Mouse (Mus musculus): ENCODE data around the gene Rab6b. TPM values are rescaled to one million over a fixed set of nuclear protein-coding genes. Genes with fewer than 3 reads are reported as not detected.
A peak's percentile ranks its signal among the peaks of the same experiment; 100 is the strongest.

The Rab6b gene
- total and polyA plus RNA-seq, 2 experiments from 2014 or later = 155 to 210 TPM

GRCm38 (mm10) chr9:103118651-103119275, 7.2 kb downstream of the Rab6b start:
- no peak overlapping the region for H3K4me2 ChIP-seq (ENCODE audit: low read depth, low read length)
- no peaks in the 10 kb centered on the region for H3K9me3 ChIP-seq (ENCODE audit: low read length)
- no peaks in the 10 kb centered on the region for H3K36me3 ChIP-seq (ENCODE audit: insufficient read depth, low read length)
- WGBS = 62% methylated on average over 5 of the region's 5 CpGs
- no peak overlapping the region for H3K4me3 ChIP-seq (ENCODE audit: low read length)
- TF ChIP-seq CTCF (IDR thresholded peaks at IDR 0.05; ENCODE audit: low read depth) = no peak
- DNase-seq (ENCODE audit: low spot score) = no peak
- ATAC-seq = no peak
- H3K27me3 ChIP-seq (ENCODE audit: insufficient read depth, low read length) = no peaks in the 10 kb centered on the region
- H3K4me1 ChIP-seq (ENCODE audit: insufficient read depth, low read length) = peaks cover 20% of the 10 kb centered on the region
- H3K27ac ChIP-seq = peak overlapping the region; percentile 62; the same call in 1 of the 2 replicates
- no peak overlapping the region for H3K9ac ChIP-seq (replicated peaks; ENCODE audit: low read length)

GRCm38 (mm10) chr9:103119781-103120180, 8.2 kb downstream of the Rab6b start:
- no peaks in the 10 kb centered on the region for H3K9me3 ChIP-seq (ENCODE audit: low read length)
- peaks cover 11% of the 10 kb centered on the region for H3K4me1 ChIP-seq (ENCODE audit: insufficient read depth, low read length)
- H3K9ac ChIP-seq (replicated peaks; ENCODE audit: low read length) = no peak overlapping the region
- H3K36me3 ChIP-seq (ENCODE audit: insufficient read depth, low read length) = no peaks in the 10 kb centered on the region
- no peak for TF ChIP-seq CTCF (IDR thresholded peaks at IDR 0.05; ENCODE audit: low read depth)
- peak overlapping the region; percentile 62; the same call in 1 of the 2 replicates for H3K27ac ChIP-seq
- H3K27me3 ChIP-seq (ENCODE audit: insufficient read depth, low read length) = no peaks in the 10 kb centered on the region
- no peak overlapping the region for H3K4me2 ChIP-seq (ENCODE audit: low read depth, low read length)
- ATAC-seq (no peak), DNase-seq (ENCODE audit: low spot score) (no peak)
- H3K4me3 ChIP-seq (ENCODE audit: low read length) = no peak overlapping the region
- 68% methylated on average over 9 of the region's 9 CpGs for WGBS

- Histone ChIP-seq H3K4me1 (ENCODE audit: insufficient read depth, low read length) (peaks cover 6% of the 10 kb centered on the region), H3K27me3 (ENCODE audit: insufficient read depth, low read length) (no peaks in the 10 kb centered on the region), H3K27ac (0 out of 2 replicates have a peak overlapping the region, but pooled peaks have one; percentile 62), H3K9ac (replicated peaks; ENCODE audit: low read length) (no peak overlapping the region), H3K4me3 (ENCODE audit: low read length) (no peak overlapping the region), H3K36me3 (ENCODE audit: insufficient read depth, low read length) (no peaks in the 10 kb centered on the region), H3K9me3 (ENCODE audit: low read length) (no peaks in the 10 kb centered on the region), H3K4me2 (ENCODE audit: low read depth, low read length) (no peak overlapping the region)
- WGBS = 44% methylated on average over 2 of the region's 2 CpGs
- no peak for DNase-seq (ENCODE audit: low spot score)
- ATAC-seq = no peak
- TF ChIP-seq CTCF (IDR thresholded peaks at IDR 0.05; ENCODE audit: low read depth) = peak; percentile 39
These were observed 8.6 kb downstream of the Rab6b start for GRCm38 (mm10) chr9:103120231-103120630.

GRCm38 (mm10) chr9:103121546-103121945, 10.0 kb downstream of the Rab6b start:
- no peak overlapping the region for H3K4me2 ChIP-seq (ENCODE audit: low read depth, low read length)
- no peak overlapping the region for H3K4me3 ChIP-seq (ENCODE audit: low read length)
- H3K27me3 ChIP-seq (ENCODE audit: insufficient read depth, low read length) = no peaks in the 10 kb centered on the region
- H3K4me1 ChIP-seq (ENCODE audit: insufficient read depth, low read length) = peaks cover 5% of the 10 kb centered on the region; the same call in 1 of the 2 replicates
- H3K36me3 ChIP-seq (ENCODE audit: insufficient read depth, low read length) = no peaks in the 10 kb centered on the region
- DNase-seq (ENCODE audit: low spot score) (no peak), ATAC-seq (no peak)
- no peak for TF ChIP-seq CTCF (IDR thresholded peaks at IDR 0.05; ENCODE audit: low read depth)
- no peak overlapping the region for H3K27ac ChIP-seq
- no peak overlapping the region for H3K9ac ChIP-seq (replicated peaks; ENCODE audit: low read length)
- no peaks in the 10 kb centered on the region for H3K9me3 ChIP-seq (ENCODE audit: low read length)
- WGBS = 87% methylated on average over 7 of the region's 7 CpGs

- Histone ChIP-seq H3K36me3 (ENCODE audit: insufficient read depth, low read length) (no peaks in the 10 kb centered on the region), H3K27me3 (ENCODE audit: insufficient read depth, low read length) (no peaks in the 10 kb centered on the region), H3K4me2 (ENCODE audit: low read depth, low read length) (no peak overlapping the region), H3K4me3 (ENCODE audit: low read length) (no peak overlapping the region), H3K9ac (replicated peaks; ENCODE audit: low read length) (no peak overlapping the region), H3K27ac (no peak overlapping the region), H3K9me3 (ENCODE audit: low read length) (no peaks in the 10 kb centered on the region), H3K4me1 (ENCODE audit: insufficient read depth, low read length) (no peaks in the 10 kb centered on the region)
- DNase-seq (ENCODE audit: low spot score) (no peak), ATAC-seq (no peak)
- TF ChIP-seq CTCF (IDR thresholded peaks at IDR 0.05; ENCODE audit: low read depth) = no peak
- 96% methylated on average over 4 of the region's 4 CpGs for WGBS
These were observed 13.2 kb downstream of the Rab6b start for GRCm38 (mm10) chr9:103124746-103125145.

GRCm38 (mm10) chr9:103133493-103134124, 22.0 kb downstream of the Rab6b start:
- H3K4me3 ChIP-seq (ENCODE audit: low read length) = no peak overlapping the region
- H3K4me2 ChIP-seq (ENCODE audit: low read depth, low read length) = no peak overlapping the region
- no peaks in the 10 kb centered on the region for H3K27me3 ChIP-seq (ENCODE audit: insufficient read depth, low read length)
- H3K36me3 ChIP-seq (ENCODE audit: insufficient read depth, low read length) = no peaks in the 10 kb centered on the region; the same call in 1 of the 2 replicates
- H3K9ac ChIP-seq (replicated peaks; ENCODE audit: low read length) = no peak overlapping the region
- TF ChIP-seq CTCF (IDR thresholded peaks at IDR 0.05; ENCODE audit: low read depth) = no peak
- H3K4me1 ChIP-seq (ENCODE audit: insufficient read depth, low read length) = peaks cover 20% of the 10 kb centered on the region
- WGBS = 27% methylated on average over 6 of the region's 6 CpGs
- DNase-seq (ENCODE audit: low spot score) (peak; percentile 41), ATAC-seq (peak; percentile 6; the same call in 1 of the 2 replicates)
- peak overlapping the region; percentile 48; the same call in 1 of the 2 replicates for H3K27ac ChIP-seq
- no peaks in the 10 kb centered on the region for H3K9me3 ChIP-seq (ENCODE audit: low read length)

All from hindbrain, postnatal 0 days (tissue).